Mouse (Mus musculus): ENCODE data around the gene Pdzd8.

Gene Pdzd8

DNA sequence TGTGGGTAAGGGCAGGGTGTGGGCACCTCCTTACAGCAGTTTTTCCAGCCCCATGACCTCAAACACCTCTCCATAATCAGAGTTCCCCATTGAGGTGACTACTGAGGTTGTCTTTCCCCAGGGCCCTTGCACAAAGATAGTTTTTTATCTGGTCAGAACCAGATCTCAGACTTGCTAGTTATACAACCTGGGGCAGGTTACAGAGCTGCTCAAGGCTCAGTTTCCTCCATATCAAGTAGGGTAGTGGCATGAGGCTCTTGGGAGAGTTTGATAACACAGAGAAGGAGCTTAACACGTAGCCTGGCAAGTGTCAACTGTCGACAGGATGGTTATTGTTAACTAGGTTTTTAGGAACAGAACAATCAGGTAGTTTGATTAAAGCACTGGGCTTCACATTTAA is 9.3 kb upstream of the Pdzd8 start:
- DNase-seq (ENCODE audit: low read depth): no peak

GRCm38 (mm10) chr19:59352760-59353159 is 7.2 kb upstream of the Pdzd8 start:
- no peak for DNase-seq (ENCODE audit: low read depth)

- no peak for DNase-seq (ENCODE audit: low read depth)
Measured at GRCm38 (mm10) chr19:59351151-59351889, 5.7 kb upstream of the Pdzd8 start.

DNA sequence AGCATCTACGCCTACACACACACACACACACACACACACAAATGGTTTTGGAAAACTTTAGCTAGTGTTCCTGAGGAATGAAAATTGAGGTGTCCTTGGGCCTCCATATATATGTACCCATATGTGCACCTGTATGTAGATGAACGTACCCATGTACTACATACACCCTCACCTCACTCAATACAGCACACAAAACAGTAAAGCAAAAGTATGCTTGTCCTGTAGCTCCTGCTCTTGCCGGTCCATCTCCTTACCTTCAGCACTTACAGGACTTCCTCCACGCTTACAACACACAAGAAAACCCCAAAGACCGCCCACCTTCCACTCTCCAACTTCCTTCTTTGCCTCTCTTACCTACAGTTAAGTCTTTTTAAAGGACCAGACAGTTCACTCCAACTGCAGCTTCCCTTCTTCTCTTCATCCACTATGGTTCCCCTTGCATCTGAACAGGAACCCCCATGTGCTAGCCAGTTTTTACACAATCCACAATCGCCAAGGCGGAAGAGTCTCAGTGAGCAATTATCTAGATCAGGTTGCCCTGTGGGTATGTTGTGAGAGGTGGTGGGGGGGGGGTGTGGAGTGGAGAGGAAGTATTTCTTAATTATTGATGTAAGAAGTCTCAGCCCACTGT is 4.8 kb upstream of the Pdzd8 start:
- DNase-seq (ENCODE audit: low read depth): peak; percentile 93

GRCm38 (mm10) chr19:59349329-59349960 is 3.9 kb upstream of the Pdzd8 start:
- no peak for DNase-seq (ENCODE audit: low read depth)

DNA sequence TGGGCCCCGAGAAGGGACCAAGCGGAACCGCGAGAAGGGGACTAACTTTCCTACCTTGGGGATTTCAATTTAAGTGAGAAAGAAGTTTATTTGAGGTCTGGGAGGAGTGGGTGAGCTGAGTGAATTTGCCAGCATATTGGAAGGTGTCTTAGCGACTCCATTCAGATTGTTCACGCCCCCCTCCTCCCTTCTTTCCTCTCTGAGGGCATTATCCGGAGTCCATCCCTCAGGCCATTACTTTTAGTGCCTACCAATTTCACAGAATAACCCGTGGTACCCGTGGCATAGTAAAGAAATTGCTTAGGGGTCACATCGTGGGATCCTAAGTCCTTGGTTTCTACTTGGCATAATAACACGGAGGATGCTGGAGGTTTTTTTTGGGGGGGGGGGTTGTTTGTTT is 745 bp upstream of the Pdzd8 start:
- DNase-seq (ENCODE audit: low read depth): no peak

DNA sequence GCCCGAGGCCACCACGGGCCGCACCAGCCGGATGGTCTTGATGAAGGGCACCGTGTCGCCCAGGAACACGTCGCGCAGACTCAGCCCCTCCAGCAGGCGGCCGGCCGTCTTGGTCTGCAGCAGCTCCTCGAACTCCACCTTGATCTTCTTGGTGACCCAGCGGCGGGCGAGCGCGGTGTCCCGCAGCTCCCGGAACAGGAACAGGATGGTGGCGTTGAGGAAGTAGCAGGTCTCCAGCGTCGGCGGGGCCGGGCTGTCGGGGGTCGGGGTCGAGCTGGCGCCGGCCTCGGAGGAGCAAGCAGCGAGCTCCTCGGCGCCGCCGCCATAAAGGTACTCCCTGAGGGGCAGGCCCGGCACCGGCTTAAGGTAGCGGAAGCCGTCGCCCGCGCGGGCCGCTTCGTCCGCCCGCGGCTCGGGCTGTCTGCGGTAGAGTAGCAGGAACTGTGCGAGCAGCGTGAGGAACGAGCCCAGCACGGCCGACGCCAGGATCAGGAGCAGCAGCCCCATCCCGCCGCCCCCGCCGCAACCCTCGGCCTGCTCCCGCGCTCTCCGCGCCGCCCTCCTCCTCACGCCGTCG is 411 bp downstream of the Pdzd8 start:
- DNase-seq (ENCODE audit: low read depth): peak; percentile 64

DNA sequence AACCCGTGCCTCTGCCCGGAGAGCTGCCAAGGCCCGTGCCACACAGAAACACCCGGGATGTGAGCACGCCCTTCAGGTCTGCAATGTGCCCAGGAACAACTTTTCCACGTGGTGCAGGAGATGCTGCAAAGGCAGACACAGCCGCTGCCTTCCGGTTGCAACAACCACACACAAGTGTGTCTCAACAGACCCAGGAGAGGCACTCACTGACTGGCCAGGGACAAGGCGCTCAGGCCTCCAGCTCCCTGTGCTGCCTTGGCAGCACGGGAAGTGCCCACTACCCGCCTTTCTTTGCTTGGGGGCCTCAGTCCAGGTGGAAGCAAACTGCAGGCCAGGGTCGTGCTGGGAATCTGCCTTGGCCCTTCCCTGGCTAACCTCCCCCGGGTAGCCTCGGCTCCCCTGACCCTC is 1.3 kb downstream of the Pdzd8 start:
- peak; percentile 81 for DNase-seq (ENCODE audit: low read depth)

DNA sequence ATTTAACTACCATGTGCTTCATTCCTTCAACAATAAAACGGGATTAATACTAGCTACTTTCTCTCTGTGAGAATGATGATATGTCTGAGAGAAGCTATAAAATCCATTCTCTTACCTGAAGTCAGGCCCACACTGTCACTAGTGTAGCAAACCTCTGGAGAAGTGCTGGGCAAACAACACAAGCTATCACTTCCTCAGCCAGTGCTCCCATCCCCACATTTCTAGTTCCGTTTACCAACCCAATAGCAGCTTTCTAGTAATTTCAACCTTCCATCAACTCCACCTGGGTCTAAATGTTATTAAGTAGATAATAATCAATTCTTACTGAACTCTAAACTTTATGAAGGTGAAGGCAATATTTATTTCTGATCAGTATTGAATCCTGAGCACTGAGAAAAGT is 2.6 kb downstream of the Pdzd8 start:
- no peak for DNase-seq (ENCODE audit: low read depth)

- no peak for DNase-seq (ENCODE audit: low read depth)
Measured at GRCm38 (mm10) chr19:59339908-59340307, 5.7 kb downstream of the Pdzd8 start.

DNA sequence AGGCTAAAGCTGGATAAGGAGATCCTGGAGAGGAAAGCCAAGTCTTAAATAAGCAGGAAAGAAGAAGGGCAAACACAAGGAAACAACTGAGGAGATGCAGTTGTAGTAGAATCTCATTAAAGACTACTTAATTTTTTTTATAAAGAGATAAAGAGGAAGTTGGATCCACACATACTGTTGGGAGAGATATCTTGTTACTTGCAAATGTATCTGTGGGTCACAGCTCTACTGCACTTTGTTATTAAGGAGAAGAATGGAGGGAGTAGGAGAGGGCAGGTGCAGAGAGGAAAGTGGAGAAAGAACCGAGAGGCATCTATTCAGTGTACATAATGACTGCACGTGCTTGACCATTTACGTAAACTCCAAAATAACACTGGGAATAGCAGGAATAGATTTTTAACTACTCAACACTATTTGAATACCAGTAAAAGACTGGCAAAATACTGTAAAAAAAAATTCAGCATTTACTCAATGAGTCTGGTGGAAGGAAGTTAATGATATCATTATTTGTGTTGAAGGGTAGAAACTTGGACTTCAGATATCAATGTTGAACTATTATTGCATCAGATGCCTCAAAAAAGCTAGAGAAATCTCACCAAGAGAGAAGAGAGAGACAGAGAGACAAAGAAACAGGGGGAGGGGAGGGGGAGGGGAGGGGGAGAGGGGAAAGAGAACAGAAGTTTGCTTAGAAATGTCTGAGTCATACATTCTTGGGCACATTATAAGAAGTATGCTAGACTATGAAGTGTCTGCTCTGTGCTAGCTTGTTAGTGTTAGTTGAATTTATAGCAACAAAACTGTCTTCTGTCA is 7.5 kb downstream of the Pdzd8 start:
- DNase-seq (ENCODE audit: low read depth): peak; percentile 55

GRCm38 (mm10) chr19:59336655-59337054 is 8.9 kb downstream of the Pdzd8 start:
- no peak for DNase-seq (ENCODE audit: low read depth)

GRCm38 (mm10) chr19:59330816-59331225 is 14.8 kb downstream of the Pdzd8 start:
- DNase-seq (ENCODE audit: low read depth): no peak

DNA sequence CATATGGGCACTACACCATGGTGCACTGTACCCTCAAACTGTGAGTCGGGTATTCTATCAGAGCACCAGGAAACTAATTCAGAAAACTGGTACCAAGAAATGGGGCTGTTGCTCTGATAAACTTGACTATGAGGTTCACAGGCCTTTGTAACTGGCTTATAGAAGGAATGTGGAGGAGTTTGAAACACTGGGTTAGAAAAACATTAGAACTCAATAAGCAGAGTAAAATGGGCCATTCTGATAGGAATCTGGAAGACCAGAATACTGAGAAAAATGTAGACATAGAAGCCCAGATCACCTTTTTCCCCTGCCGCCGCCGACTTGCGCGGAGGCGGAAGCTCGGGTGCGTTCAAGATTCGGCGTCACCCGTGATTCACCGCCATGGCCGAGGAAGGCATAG is 23.6 kb downstream of the Pdzd8 start, which contains the start of gene Rps12-ps3:
Rps12-ps3 (plus strand) TSS at position 301 of the 400 bp plus-strand sequence.
- no peak for DNase-seq (ENCODE audit: low read depth)

- DNase-seq (ENCODE audit: low read depth): peak; percentile 58
Measured at GRCm38 (mm10) chr19:59316571-59316970, 29.0 kb downstream of the Pdzd8 start.

- peak; percentile 25 for DNase-seq (ENCODE audit: low read depth)
Measured at GRCm38 (mm10) chr19:59315308-59315707, 30.3 kb downstream of the Pdzd8 start.

- DNase-seq (ENCODE audit: low read depth): no peak
Measured at GRCm38 (mm10) chr19:59292183-59292839, 53.3 kb downstream of the Pdzd8 start.

- peak; percentile 59 for DNase-seq (ENCODE audit: low read depth)
Measured at GRCm38 (mm10) chr19:59289811-59290210, 55.8 kb downstream of the Pdzd8 start.

DNA sequence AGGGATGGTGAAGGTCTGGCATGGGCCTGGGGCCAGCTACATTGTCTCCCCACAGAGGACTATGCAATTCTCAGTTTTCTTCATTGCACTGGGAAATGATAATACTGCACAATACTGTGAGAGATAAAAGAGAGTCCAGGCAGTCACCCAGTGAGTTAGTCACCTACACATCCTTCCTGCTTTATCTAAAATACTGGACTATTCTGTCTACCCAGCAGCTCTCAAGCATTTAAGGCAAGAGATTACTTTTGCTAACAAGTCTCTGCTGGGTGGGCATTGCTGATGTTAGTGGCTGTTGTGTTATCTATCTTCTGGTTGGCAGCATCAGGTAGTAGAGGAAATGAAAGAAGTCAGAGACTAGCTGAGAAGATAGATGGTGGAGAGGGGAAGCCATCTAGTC is 56.5 kb downstream of the Pdzd8 start:
- no peak for DNase-seq (ENCODE audit: low read depth)

DNA sequence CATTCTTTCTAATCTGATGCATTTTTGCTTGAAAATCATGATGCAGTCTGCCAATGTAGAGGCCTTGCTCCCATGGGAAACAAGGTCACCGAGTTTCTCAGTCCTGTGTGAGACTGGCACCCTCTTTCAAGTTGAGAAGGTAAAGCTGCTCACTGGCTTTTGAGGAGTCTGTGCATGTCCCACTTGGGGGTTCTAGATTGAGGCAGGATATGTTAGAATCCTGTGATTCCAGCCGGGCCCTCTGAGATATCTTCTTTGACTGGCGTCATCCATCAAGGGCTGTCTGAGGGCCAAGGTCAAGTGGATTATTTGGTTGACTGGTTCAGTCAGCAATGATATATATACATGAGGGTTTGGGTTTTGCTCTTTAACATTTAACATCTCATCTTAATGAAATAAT is 63.6 kb downstream of the Pdzd8 start:
- no peak for DNase-seq (ENCODE audit: low read depth)

GRCm38 (mm10) chr19:59280841-59281240 is 64.7 kb downstream of the Pdzd8 start:
- DNase-seq (ENCODE audit: low read depth): no peak
